Mouse (Mus musculus): ENCODE measurements around the gene Rab19.
"Not testable (repeated sequence)": the region's sequence is repeated elsewhere in the genome, so short reads cannot be mapped to it uniquely, and the experiment has no call there.

Rab19 gene

GRCm38 (mm10) chr6:39380276-39380675, 699 bp upstream of the Rab19 start:
- no peak for DNase-seq

- no peak for DNase-seq
These were observed 9.0 kb downstream of the Rab19 start for GRCm38 (mm10) chr6:39389988-39390387.

- DNase-seq, result no peak
These were observed 14.5 kb downstream of the Rab19 start for GRCm38 (mm10) chr6:39395471-39395870.

GRCm38 (mm10) chr6:39395916-39396315, 14.9 kb downstream of the Rab19 start:
- no peak for DNase-seq

GRCm38 (mm10) chr6:39397046-39397445, 16.1 kb downstream of the Rab19 start:
- DNase-seq, result no peak

- no peak for DNase-seq
These were observed 17.4 kb downstream of the Rab19 start for GRCm38 (mm10) chr6:39398342-39398741.

GRCm38 (mm10) chr6:39400343-39400742, 19.4 kb downstream of the Rab19 start:
- DNase-seq, result no peak

GRCm38 (mm10) chr6:39403136-39403535, 22.2 kb downstream of the Rab19 start:
- DNase-seq, result no peak

- DNase-seq, result no peak
These were observed 25.5 kb downstream of the Rab19 start for GRCm38 (mm10) chr6:39406480-39406879.

GRCm38 (mm10) chr6:39414106-39414505, 33.1 kb downstream of the Rab19 start:
- DNase-seq, result no peak

- DNase-seq, result peak; percentile 70
These were observed 34.8 kb downstream of the Rab19 start for GRCm38 (mm10) chr6:39415762-39416161.

- not testable (repeated sequence) for DNase-seq
These were observed 35.7 kb downstream of the Rab19 start for GRCm38 (mm10) chr6:39416654-39417053.

GRCm38 (mm10) chr6:39419386-39419850, 38.4 kb downstream of the Rab19 start:
- DNase-seq, result peak; percentile 18

GRCm38 (mm10) chr6:39419851-39420721, 39.1 kb downstream of the Rab19 start, which contains the start of gene Mkrn1:
Mkrn1 (minus strand) TSS chr6:39420462.
- DNase-seq, result peak; percentile 87

GRCm38 (mm10) chr6:39420867-39421266, 39.9 kb downstream of the Rab19 start:
- no peak for DNase-seq

GRCm38 (mm10) chr6:39423130-39423551, 42.2 kb downstream of the Rab19 start:
- DNase-seq, result peak; percentile 53

- DNase-seq, result no peak
These were observed 42.7 kb downstream of the Rab19 start for GRCm38 (mm10) chr6:39423686-39424085.

- DNase-seq, result no peak
These were observed 44.2 kb downstream of the Rab19 start for GRCm38 (mm10) chr6:39425181-39425580.

GRCm38 (mm10) chr6:39426725-39427124, 45.8 kb downstream of the Rab19 start:
- DNase-seq, result no peak

- DNase-seq, result no peak
These were observed 46.5 kb downstream of the Rab19 start for GRCm38 (mm10) chr6:39427276-39428003.

- no peak for DNase-seq
These were observed 48.2 kb downstream of the Rab19 start for GRCm38 (mm10) chr6:39429007-39429788.

- no peak for DNase-seq
These were observed 49.7 kb downstream of the Rab19 start for GRCm38 (mm10) chr6:39430722-39431121.

- DNase-seq, result no peak
These were observed 52.2 kb downstream of the Rab19 start for GRCm38 (mm10) chr6:39433174-39433573.

Measured in right cerebral cortex, adult 18-20 months (tissue).